Mouse (Mus musculus) monocyte, adult 5-6 weeks (primary cell): ENCODE results near the gene Cfap45. TPM values are rescaled to one million over a fixed set of nuclear protein-coding genes. Genes with fewer than 3 reads are reported as not detected.
A peak's percentile ranks its signal among the peaks of the same experiment; 100 is the strongest.

Source experiments
- ATAC-seq: fragments of 153-309, 156-312 bp; replicated peaks from 2 replicates; pipeline ENCODE4 v1.8.0; 2017; ENCODE audit warnings: mild to moderate bottlenecking; ENCODE audit not compliant: low TSS enrichment, insufficient number of reproducible peaks, severe bottlenecking, poor library complexity, low FRiP score
- total RNA-seq: library from RNA; stranded (forward); fragments of 200-1000, 200-491, 200-594 nt; gene quantifications from 3 replicates; pipeline ENCODE4 v1.2.3, GENCODE M21; 2017

The Cfap45 gene
- total RNA-seq, 1 experiment from 2014 or later = not detected

GRCm38 (mm10) chr1:172512962-172513361 is 7.6 kb upstream of the Cfap45 start:
- peak; percentile 80 for ATAC-seq

- peak; percentile 78 for ATAC-seq
These were observed 6.9 kb upstream of the Cfap45 start for GRCm38 (mm10) chr1:172513525-172514212.

- ATAC-seq = no peak
These were observed 6.4 kb upstream of the Cfap45 start for GRCm38 (mm10) chr1:172514213-172514529.

GRCm38 (mm10) chr1:172514551-172515268 is 5.9 kb upstream of the Cfap45 start:
- ATAC-seq = no peak

- ATAC-seq = no peak
These were observed 5.2 kb upstream of the Cfap45 start for GRCm38 (mm10) chr1:172515396-172515795.

GRCm38 (mm10) chr1:172518013-172518412 is 2.6 kb upstream of the Cfap45 start:
- ATAC-seq = no peak

GRCm38 (mm10) chr1:172519644-172520043 is 957 bp upstream of the Cfap45 start:
- no peak for ATAC-seq

GRCm38 (mm10) chr1:172522524-172522923 is 1.9 kb downstream of the Cfap45 start:
- ATAC-seq = no peak

GRCm38 (mm10) chr1:172523699-172524101 is 3.1 kb downstream of the Cfap45 start:
- ATAC-seq = no peak

GRCm38 (mm10) chr1:172525027-172525764 is 4.6 kb downstream of the Cfap45 start:
- ATAC-seq = 0 out of 2 replicates have a peak, but pooled peaks have one; percentile 14

GRCm38 (mm10) chr1:172525971-172526370 is 5.4 kb downstream of the Cfap45 start:
- no peak for ATAC-seq

GRCm38 (mm10) chr1:172526380-172527081 is 5.9 kb downstream of the Cfap45 start:
- ATAC-seq = peak; percentile 18; the same call in 1 of the 2 replicates

- no peak for ATAC-seq
These were observed 6.8 kb downstream of the Cfap45 start for GRCm38 (mm10) chr1:172527431-172527830.

GRCm38 (mm10) chr1:172528701-172529100 is 8.1 kb downstream of the Cfap45 start:
- ATAC-seq = peak; percentile 84

- no peak for ATAC-seq
These were observed 10.1 kb downstream of the Cfap45 start for GRCm38 (mm10) chr1:172530544-172531220.

- ATAC-seq = no peak
These were observed 11.9 kb downstream of the Cfap45 start for GRCm38 (mm10) chr1:172532551-172532950.

GRCm38 (mm10) chr1:172535116-172535515 is 14.5 kb downstream of the Cfap45 start:
- no peak for ATAC-seq

GRCm38 (mm10) chr1:172539827-172540226 is 19.2 kb downstream of the Cfap45 start:
- ATAC-seq = no peak
